Mouse (Mus musculus) bone marrow, adult 2 months (tissue): ENCODE data around the gene Timm29. TPM values are rescaled to one million over a fixed set of nuclear protein-coding genes. Genes with fewer than 3 reads are reported as not detected.
A peak's percentile ranks its signal among the peaks of the same experiment; 100 is the strongest.
"Not testable (repeated sequence)": the region's sequence is repeated elsewhere in the genome, so short reads cannot be mapped to it uniquely, and the experiment has no call there.

Experiments
- H3K27ac ChIP-seq: fragments of 200-500 bp; 2 replicates; pipeline ENCODE4 v1.5.1; 2012; ENCODE audit warnings: low read depth, mild to moderate bottlenecking, control low read depth, inconsistent platforms, low read length; ENCODE audit not compliant: control insufficient read depth, poor library complexity, insufficient read depth
- H3K4me1 ChIP-seq: fragments of 200-500 bp; 2 replicates; pipeline ENCODE4 v1.6.1; 2011; ENCODE audit warnings: low read length; ENCODE audit not compliant: control insufficient read depth, insufficient read depth
- H3K4me3 ChIP-seq: fragments of 200-500 bp; replicated peaks from 2 replicates; pipeline ENCODE3; 2011; ENCODE audit warnings: mild to moderate bottlenecking, low read depth, low read length, control low read depth; ENCODE audit not compliant: control insufficient read depth
- CTCF ChIP-seq: fragments of 200-500 bp; IDR thresholded peaks from 2 replicates; pipeline ENCODE4 v1.5.1; 2011; ENCODE audit warnings: low read length, control low read depth; ENCODE audit not compliant: control insufficient read depth, insufficient read depth
- POLR2A ChIP-seq: fragments of 200-500 bp; IDR thresholded peaks from 2 replicates; pipeline ENCODE4 v1.6.1; 2011; ENCODE audit warnings: low read depth, mild to moderate bottlenecking, control low read depth, low read length, borderline replicate concordance; ENCODE audit not compliant: control insufficient read depth
- WGBS: fragments of 180-500 bp; shearing (Covaris S2); methylation state at CpG from one replicate; pipeline ENCODE4 v1.1.7; 2018; 5-methylcytosine and 5-hydroxymethylcytosine counted together
- polyA plus RNA-seq: library from polyadenylated mRNA; stranded (reverse); fragments of >200 nt; gene quantifications from 2 replicates; pipeline ENCODE4 v1.2.4, GENCODE M21; 2011; ENCODE audit warnings: low replicate concordance; ENCODE audit not compliant: missing spikeins, insufficient read depth, insufficient read length

Timm29 gene
- polyA plus RNA-seq, 1 experiment, result 10.4 TPM

- H3K27ac ChIP-seq, result no peak overlapping the region
These were observed 3.0 kb upstream of the Timm29 start for GRCm38 (mm10) chr9:21589538-21589937.

DNA sequence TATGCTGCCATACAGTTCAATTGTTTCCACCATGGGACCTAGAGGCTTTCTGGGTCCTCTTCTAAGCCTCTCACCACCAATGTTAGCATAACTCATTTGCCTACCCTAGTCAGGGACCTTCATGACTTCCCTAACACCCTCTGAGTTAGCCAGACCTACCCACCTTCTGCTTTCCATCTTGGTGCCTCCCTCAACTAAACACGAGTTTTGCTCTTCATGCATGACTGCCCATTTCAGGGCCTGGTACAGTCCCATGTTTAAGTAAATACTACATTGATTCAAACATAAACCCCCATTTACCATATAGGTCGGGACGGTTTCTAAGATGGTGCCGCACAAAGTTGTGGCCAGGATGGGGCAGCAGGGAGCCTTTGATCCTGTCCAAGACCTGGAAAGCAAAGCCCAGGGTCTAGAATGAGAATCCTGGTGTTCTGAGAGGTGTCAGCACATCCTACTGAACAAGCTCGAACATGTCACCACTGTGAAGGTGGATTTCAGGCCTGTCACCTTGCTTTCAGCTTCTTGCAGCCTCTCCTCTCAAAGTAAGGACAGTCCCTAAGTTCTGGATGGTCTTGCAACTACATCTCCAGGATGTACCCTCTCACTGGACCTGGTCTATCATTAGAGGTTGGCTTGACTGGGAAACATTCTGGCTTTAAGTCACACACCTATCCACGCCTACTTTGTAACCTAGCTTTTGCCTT, 1.2 kb upstream of the Timm29 start:
- 84% methylated on average over 6 of the region's 6 CpGs for WGBS
- Histone ChIP-seq H3K27ac (no peak overlapping the region), H3K4me1 (no peaks in the 10 kb centered on the region), H3K4me3 (no peak overlapping the region)
- TF ChIP-seq POLR2A, result no peak
- TF ChIP-seq CTCF, result no peak

More at GRCm38 (mm10) chr9:21589538-21589937, 3.0 kb upstream of the Timm29 start:
- no peaks in the 10 kb centered on the region for H3K4me1 ChIP-seq
- TF ChIP-seq CTCF, result no peak
- no peak for TF ChIP-seq POLR2A
- WGBS, result 99% methylated on average over 5 of the region's 5 CpGs
- H3K4me3 ChIP-seq, result no peak overlapping the region

DNA sequence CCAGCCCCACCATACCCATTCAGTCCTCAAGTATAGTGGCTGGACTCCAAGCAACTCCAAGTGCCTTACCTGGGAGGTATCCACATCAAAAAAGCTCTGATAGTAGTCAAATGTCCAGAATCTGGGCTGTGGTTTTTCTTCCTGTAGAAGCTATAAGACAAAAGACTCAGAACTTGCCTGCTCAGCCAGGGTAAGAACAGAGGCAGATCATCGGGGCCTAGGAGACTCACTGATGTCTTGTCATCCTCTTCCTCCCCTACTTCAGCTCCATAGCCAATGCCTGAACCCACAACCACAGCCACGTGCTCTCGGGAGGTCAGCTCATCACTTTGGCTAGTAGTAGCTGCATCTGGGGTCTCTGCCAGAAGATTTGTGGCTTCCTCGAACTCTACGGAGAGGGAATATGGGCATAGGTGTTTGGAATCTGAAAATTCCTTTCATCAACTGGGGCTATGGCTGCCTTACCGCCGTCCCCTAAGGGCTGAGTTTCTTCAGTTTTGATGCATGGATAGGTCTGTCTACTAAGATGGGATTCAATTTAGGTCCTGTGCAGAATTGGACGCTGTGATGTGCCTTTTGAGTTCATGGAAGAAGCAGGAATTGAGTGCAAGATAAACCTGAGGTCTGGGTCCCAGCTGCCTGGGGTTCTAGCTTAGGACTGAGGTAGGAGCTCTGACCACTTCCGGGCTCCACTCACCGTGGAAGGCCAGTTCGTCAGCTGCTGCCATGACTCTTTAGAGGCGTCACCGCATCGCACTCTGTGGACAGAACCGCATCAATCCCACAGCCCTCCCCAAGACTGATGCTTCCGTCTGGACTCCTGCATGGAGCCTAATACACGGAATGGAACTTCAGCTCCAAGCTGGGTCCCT, 455 bp upstream of the Timm29 start:
- WGBS, result 13% methylated on average over 17 of the region's 17 CpGs
- Histone ChIP-seq H3K27ac (peak overlapping the region; percentile 79), H3K4me1 (no peaks in the 10 kb centered on the region), H3K4me3 (peak overlapping the region; percentile 89)
- TF ChIP-seq POLR2A (no peak), CTCF (no peak)

- peak overlapping the region; percentile 79 for H3K27ac ChIP-seq
- TF ChIP-seq CTCF (no peak), POLR2A (no peak)
- peak overlapping the region; percentile 89 for H3K4me3 ChIP-seq
- no peaks in the 10 kb centered on the region for H3K4me1 ChIP-seq
- under 1% methylated on average over 69 of the region's 69 CpGs for WGBS
These were observed 700 bp downstream of the Timm29 start for GRCm38 (mm10) chr9:21593122-21593721.

- H3K4me3 ChIP-seq, H3K27ac ChIP-seq, H3K4me1 ChIP-seq: not testable (repeated sequence)
- 84% methylated on average over 8 of the region's 8 CpGs for WGBS
These were observed 1.8 kb downstream of the Timm29 start for GRCm38 (mm10) chr9:21594350-21594749.

- TF ChIP-seq POLR2A (no peak), CTCF (no peak)
- no peaks in the 10 kb centered on the region for H3K4me1 ChIP-seq
- no peak overlapping the region for H3K4me3 ChIP-seq
- H3K27ac ChIP-seq, result no peak overlapping the region
- 79% methylated on average over 2 of the region's 2 CpGs for WGBS
These were observed 2.3 kb downstream of the Timm29 start for GRCm38 (mm10) chr9:21594838-21595237.

- H3K27ac ChIP-seq, result no peak overlapping the region
- no peaks in the 10 kb centered on the region for H3K4me1 ChIP-seq
These were observed 5.7 kb downstream of the Timm29 start for GRCm38 (mm10) chr9:21598198-21598597.

DNA sequence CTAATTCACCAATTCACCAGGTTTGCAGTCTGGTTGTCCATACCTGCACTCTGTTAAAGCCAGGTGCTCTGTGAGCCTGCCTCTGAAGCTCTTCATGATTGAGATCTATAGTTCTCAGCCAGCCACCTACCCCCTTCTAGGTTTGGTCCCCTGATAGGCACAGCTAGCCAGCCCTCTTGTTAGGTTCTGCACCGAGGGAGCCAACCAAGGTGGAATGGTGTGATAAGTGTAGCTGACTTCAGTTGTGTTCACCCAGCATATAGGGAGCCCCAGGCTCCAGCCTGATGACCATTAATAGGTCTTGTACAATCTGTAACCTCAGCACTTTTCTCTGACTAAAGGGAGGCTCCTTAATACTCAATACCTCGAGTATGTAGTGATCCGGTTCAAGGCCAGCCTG, 7.7 kb downstream of the Timm29 start:
- Histone ChIP-seq H3K4me3 (no peak overlapping the region), H3K4me1 (no peaks in the 10 kb centered on the region), H3K27ac (no peak overlapping the region)
- WGBS, result 64% methylated on average over 3 of the region's 3 CpGs
- TF ChIP-seq CTCF (no peak), POLR2A (no peak)

More at GRCm38 (mm10) chr9:21598198-21598597, 5.7 kb downstream of the Timm29 start:
- TF ChIP-seq CTCF (peak; percentile 51; the same call in 1 of the 2 replicates), POLR2A (no peak)
- no peak overlapping the region for H3K4me3 ChIP-seq
- 26% methylated on average over 2 of the region's 2 CpGs for WGBS
